8 mouse cellular contexts compared by ENCODE assay signal in the genomic region with DNA sequence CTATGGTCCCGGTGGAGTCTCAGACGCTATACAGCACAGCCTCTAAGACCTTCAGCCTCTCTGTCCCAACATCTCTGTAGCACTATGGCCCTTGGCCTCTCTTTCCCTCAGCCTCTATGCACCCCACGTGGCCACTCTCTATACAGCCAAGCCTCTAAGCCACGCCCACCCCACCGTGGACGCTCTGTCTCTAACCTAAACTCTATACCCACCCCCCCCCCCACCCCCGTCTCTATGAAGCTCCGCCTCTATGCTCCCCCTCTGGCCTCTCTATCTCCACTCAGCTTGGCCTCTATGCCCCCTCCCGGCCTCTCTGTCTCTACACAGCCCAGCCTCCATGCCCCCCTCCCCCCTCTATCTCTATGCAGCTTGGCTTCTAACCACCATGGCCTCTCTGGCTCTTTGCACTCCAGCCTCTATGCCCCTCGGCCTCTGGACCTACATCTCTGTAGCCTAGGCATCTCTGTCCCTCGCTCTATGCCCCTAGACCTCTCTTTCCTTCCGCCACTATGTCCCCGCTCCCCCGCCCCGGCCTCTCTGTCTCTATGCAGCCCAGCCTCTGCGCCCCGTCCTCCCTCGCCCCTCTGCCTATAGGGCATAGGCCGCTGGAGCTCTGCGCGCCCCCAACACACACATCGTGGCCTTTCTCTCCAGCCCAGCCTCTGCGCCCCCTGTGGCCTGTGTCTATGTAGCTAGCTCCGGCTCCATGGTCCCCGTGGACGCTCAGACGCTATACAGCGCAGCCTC. TPM values are rescaled to one million over a fixed set of nuclear protein-coding genes. Genes with fewer than 3 reads are reported as not detected.
DNase-seq lines count a peak whose midpoint lies in the region; ATAC-seq and TF ChIP-seq lines count a peak whose summit lies in the region.

No protein-coding gene starts in this region.

- H3K79me2 ChIP-seq in CH12.LX (replicated peaks; ENCODE audit: control insufficient read depth, extremely low read depth, insufficient read depth, poor library complexity, severe bottlenecking), result no peaks in the 10 kb centered on the region

- DNase-seq in CH12.LX (ENCODE audit: extremely low read depth), result peak; percentile 90
- peak; percentile 85 for DNase-seq in embryonic facial prominence, embryonic 11.5 days (ENCODE audit: low spot score)
- DNase-seq in heart, postnatal 14 days, result peak; percentile 4 to 10
- peak; percentile 43 to 53 for DNase-seq in kidney, postnatal 36 days
- peak; percentile 30 for DNase-seq in lung, postnatal 14 days
- peak; percentile 75 for DNase-seq in retina, adult 2 months (ENCODE audit: low read depth, low spot score)
- peak; percentile 66 for DNase-seq in thymus, postnatal 25 days

- ATAC-seq in activated CD4-positive, CD25-positive, alpha-beta regulatory T cell, adult 4 months, result peak; percentile 60
- ATAC-seq in embryonic facial prominence, embryonic 11.5 days (replicated peaks; ENCODE audit: insufficient number of reproducible peaks, low FRiP score, low TSS enrichment, low read depth), result peak; percentile 88

- WGBS in embryonic facial prominence, embryonic 11.5 days, result 27% methylated on average over 28 of the region's 28 CpGs

- H3K4me1 ChIP-seq in CH12.LX (ENCODE audit: control insufficient read depth in 1 of 2, insufficient read depth in 2 of 2), result peaks cover 0 to 29% of the 10 kb centered on the region in 2 experiments; a peak in 2 of 4 replicates
- no peaks in the 10 kb centered on the region for H3K4me1 ChIP-seq in embryonic facial prominence, embryonic 11.5 days (ENCODE audit: control insufficient read depth, insufficient read depth, low read length)

- dilution Hi-C loops in CH12.LX (cut with MboI; ENCODE audit: extremely low pct_ligation_motif_present, extremely low pct_unique_long_range_greater_than_20kb, low sequenced_read_pairs), result no loop called here

- H3K4me3 ChIP-seq in CH12.LX (replicated peaks in 1 of 3; ENCODE audit: low read depth in 2 of 3, low read length in 2 of 3, poor library complexity in 1 of 3), result peak overlapping the region; percentile 60 to 87 (median 61)
- peak overlapping the region; percentile 38 for H3K4me3 ChIP-seq in embryonic facial prominence, embryonic 11.5 days (ENCODE audit: low read depth, low read length)

- in situ Hi-C loops in CH12.LX (cut with MboI; ENCODE audit: low pct_ligation_motif_present, low pct_unique_long_range_greater_than_20kb, low sequenced_read_pairs), result no loop called here

- H3K27me3 ChIP-seq in CH12.LX (replicated peaks), result no peaks in the 10 kb centered on the region
- no peaks in the 10 kb centered on the region for H3K27me3 ChIP-seq in embryonic facial prominence, embryonic 11.5 days (ENCODE audit: control insufficient read depth, insufficient read depth, low read length)

- H3K27ac ChIP-seq in CH12.LX (ENCODE audit: insufficient read depth, low read depth), result peak overlapping the region; percentile 88
- peak overlapping the region; percentile 72 for H3K27ac ChIP-seq in embryonic facial prominence, embryonic 11.5 days (replicated peaks; ENCODE audit: low read depth, low read length)

- H3K36me3 ChIP-seq in CH12.LX (replicated peaks in 1 of 2; ENCODE audit: control insufficient read depth in 1 of 2, insufficient read depth in 1 of 2, low read length in 1 of 2), result no peaks in the 10 kb centered on the region
- no peaks in the 10 kb centered on the region for H3K36me3 ChIP-seq in embryonic facial prominence, embryonic 11.5 days (replicated peaks; ENCODE audit: control insufficient read depth, insufficient read depth, low read depth, low read length)

- H3K4me2 ChIP-seq in CH12.LX (ENCODE audit: insufficient read depth, low read depth, poor library complexity, severe bottlenecking), result peak overlapping the region; percentile 51
- H3K4me2 ChIP-seq in embryonic facial prominence, embryonic 11.5 days (ENCODE audit: low read depth, low read length), result peak overlapping the region; percentile 53

- no peaks in the 10 kb centered on the region for H3K9me3 ChIP-seq in CH12.LX (replicated peaks; ENCODE audit: low read length)
- no peaks in the 10 kb centered on the region for H3K9me3 ChIP-seq in embryonic facial prominence, embryonic 11.5 days (replicated peaks; ENCODE audit: control insufficient read depth, low read length)

- peak; percentile 64 for TF ChIP-seq POLR2A in CH12.LX (IDR thresholded peaks at IDR 0.05; ENCODE audit: low read depth, low read length)

- TF ChIP-seq CTCF in CH12.LX (conservative IDR thresholded peaks at IDR 0.05 in 1 of 2, IDR thresholded peaks at IDR 0.05 in 1 of 2; ENCODE audit: low read depth in 2 of 2, low read length in 2 of 2), result peak in 1 of 2 experiments; percentile 31; a peak in 2 of 4 replicates

- H3K9ac ChIP-seq in CH12.LX (ENCODE audit: insufficient read depth, low read depth), result peak overlapping the region; percentile 94
- peak overlapping the region; percentile 74 for H3K9ac ChIP-seq in embryonic facial prominence, embryonic 11.5 days (replicated peaks; ENCODE audit: low read length)

- intact Hi-C loops in heart, postnatal 14 days (cut with DNase I), result no loop called here

- TF ChIP-seq RAD21 in CH12.LX (IDR thresholded peaks at IDR 0.05; ENCODE audit: low read depth, low read length), result no peak

- no peak for TF ChIP-seq EP300 in CH12.LX (IDR thresholded peaks at IDR 0.05; ENCODE audit: low read length)

TF ChIP-seq in CH12.LX, 34 proteins besides CTCF, POLR2A, EP300 and RAD21:
- peak; percentile 39; the same call in 1 of the 2 replicates for TF ChIP-seq MAZ (IDR thresholded peaks at IDR 0.05; ENCODE audit: low read depth, low read length)
- no peak for TF ChIP-seq ZNF384 (IDR thresholded peaks at IDR 0.05; ENCODE audit: low read depth, low read length)
- TF ChIP-seq MAX (IDR thresholded peaks at IDR 0.05; ENCODE audit: low read length), result peak; percentile 78
- peak; percentile 44; the same call in 1 of the 2 replicates for TF ChIP-seq MXI1 (IDR thresholded peaks at IDR 0.05; ENCODE audit: low read depth, low read length)
- TF ChIP-seq USF2 (conservative IDR thresholded peaks at IDR 0.05; ENCODE audit: low read depth, low read length), result peak; percentile 32
- peak; percentile 55; the same call in 1 of the 2 replicates for TF ChIP-seq NELFE (IDR thresholded peaks at IDR 0.05; ENCODE audit: low read depth, low read length)
- TF ChIP-seq NRF1 (IDR thresholded peaks at IDR 0.05; ENCODE audit: low read depth, low read length), result no peak
- TF ChIP-seq CHD2 (IDR thresholded peaks at IDR 0.05; ENCODE audit: low read length), result peak; percentile 59; the same call in 1 of the 2 replicates
- no peak for TF ChIP-seq POLR2AphosphoS2 (IDR thresholded peaks at IDR 0.05; ENCODE audit: low read depth, low read length)
- peak; percentile 65 for TF ChIP-seq HCFC1 (IDR thresholded peaks at IDR 0.05; ENCODE audit: low read depth, low read length)
- peak; percentile 39; the same call in 1 of the 2 replicates for TF ChIP-seq SIN3A (IDR thresholded peaks at IDR 0.05; ENCODE audit: low read length)
- no peak for TF ChIP-seq UBTF (IDR thresholded peaks at IDR 0.05; ENCODE audit: low read depth, low read length)
- no peak for TF ChIP-seq E2F4 (IDR thresholded peaks at IDR 0.05; ENCODE audit: insufficient replicate concordance, low read depth, low read length)
- no peak for TF ChIP-seq CHD1 (IDR thresholded peaks at IDR 0.05; ENCODE audit: low read depth, low read length)
- TF ChIP-seq TBP (conservative IDR thresholded peaks at IDR 0.05; ENCODE audit: low read depth, low read length), result peak; percentile 56; the same call in 1 of the 2 replicates
- no peak for TF ChIP-seq PAX5 (IDR thresholded peaks at IDR 0.05; ENCODE audit: low read length)
- TF ChIP-seq RCOR1 (conservative IDR thresholded peaks at IDR 0.05; ENCODE audit: low read depth, low read length), result no peak
- peak; percentile 75 for TF ChIP-seq MYC (IDR thresholded peaks at IDR 0.05; ENCODE audit: low read depth, low read length)
- TF ChIP-seq SMC3 (IDR thresholded peaks at IDR 0.05; ENCODE audit: low read depth, low read length), result no peak
- TF ChIP-seq ETS1 (conservative IDR thresholded peaks at IDR 0.05; ENCODE audit: low read depth, low read length), result no peak
- 0 out of 2 replicates have a peak, but pooled peaks have one; percentile 56 for TF ChIP-seq TCF12 (IDR thresholded peaks at IDR 0.05; ENCODE audit: low read depth, low read length)
- no peak for TF ChIP-seq IRF4 (IDR thresholded peaks at IDR 0.05; ENCODE audit: low read depth, low read length)
- 0 out of 2 replicates have a peak, but pooled peaks have one; percentile 42 for TF ChIP-seq ZMIZ1 (IDR thresholded peaks at IDR 0.05; ENCODE audit: low read depth, low read length)
- TF ChIP-seq USF1 (IDR thresholded peaks at IDR 0.05; ENCODE audit: low read depth, low read length), result peak; percentile 74
- no peak for TF ChIP-seq BHLHE40 (IDR thresholded peaks at IDR 0.05; ENCODE audit: low read depth, low read length)
- no peak for TF ChIP-seq ELF1 (IDR thresholded peaks at IDR 0.05; ENCODE audit: low read depth, low read length)
- TF ChIP-seq GABPA (IDR thresholded peaks at IDR 0.05; ENCODE audit: insufficient replicate concordance, low read depth, low read length), result no peak
- TF ChIP-seq JUN (IDR thresholded peaks at IDR 0.05; ENCODE audit: insufficient read depth, low read depth, low read length), result no peak
- no peak for TF ChIP-seq ZKSCAN1 (IDR thresholded peaks at IDR 0.05; ENCODE audit: borderline replicate concordance, low read depth, low read length)
- no peak for TF ChIP-seq MEF2A (IDR thresholded peaks at IDR 0.05; ENCODE audit: borderline replicate concordance, low read depth, low read length)
- TF ChIP-seq MAFK (IDR thresholded peaks at IDR 0.05; ENCODE audit: insufficient replicate concordance, low read length), result no peak
- TF ChIP-seq ZC3H11A (IDR thresholded peaks at IDR 0.05; ENCODE audit: low read depth, low read length), result no peak
- no peak for TF ChIP-seq JUND (conservative IDR thresholded peaks at IDR 0.05; ENCODE audit: low read depth, low read length)
- TF ChIP-seq KAT2A (IDR thresholded peaks at IDR 0.05; ENCODE audit: insufficient replicate concordance, low read length), result 0 out of 2 replicates have a peak, but pooled peaks have one; percentile 10

RNA-seq across cellular contexts. Expression of a gene that starts 11.3 kb away (rescaled TPM):
- 33.1 and 37.5 TPM in 2 replicates for total RNA-seq in CH12.LX (2012; rRNA removed)
- 31.9 and 33.5 TPM in 2 replicates for total RNA-seq in CH12.LX (2014; rRNA removed)
- 108 and 119 TPM in 2 replicates for polyA plus RNA-seq in CH12.LX (2012; ENCODE audit: insufficient read length, low read depth)
- 10 to 100 TPM; 47.5 to 50.1 TPM for polyA plus RNA-seq in activated CD4-positive, CD25-positive, alpha-beta regulatory T cell, adult 4 months (2017; shearing (Covaris generic))
- polyA plus RNA-seq in embryonic facial prominence, embryonic 11.5 days (2014; fragmentation: Nextera tagmentation; extraction: Ambion mirVana), result 43.1 and 45.1 TPM in 2 replicates
- 10 to 100 TPM; 32.4 to 35.6 TPM for total RNA-seq in heart, postnatal 14 days (2021)

Comparison
In these comparisons a context has a peak if more than half of its experiments do, and no peak if none do; other contexts are left out.
1. Peak in every context shown above with its lines: DNase-seq, ATAC-seq, H3K4me3 ChIP-seq and H3K27ac ChIP-seq.
2. DNase-seq: peak in every context shown above with its lines; median percentile 90 in CH12.LX; 85 in embryonic facial prominence, embryonic 11.5 days; 75 in retina, adult 2 months; 66 in thymus, postnatal 25 days; 48 in kidney, postnatal 36 days; 30 in lung, postnatal 14 days; 7 in heart, postnatal 14 days.